Mouse (Mus musculus) lung, postnatal 10 days (tissue): ENCODE results near the gene Cul7.

Experiments
- DNase-seq: peaks from one replicate; pipeline ENCODE4 v3.0.0; 2021

Cul7 gene

DNA sequence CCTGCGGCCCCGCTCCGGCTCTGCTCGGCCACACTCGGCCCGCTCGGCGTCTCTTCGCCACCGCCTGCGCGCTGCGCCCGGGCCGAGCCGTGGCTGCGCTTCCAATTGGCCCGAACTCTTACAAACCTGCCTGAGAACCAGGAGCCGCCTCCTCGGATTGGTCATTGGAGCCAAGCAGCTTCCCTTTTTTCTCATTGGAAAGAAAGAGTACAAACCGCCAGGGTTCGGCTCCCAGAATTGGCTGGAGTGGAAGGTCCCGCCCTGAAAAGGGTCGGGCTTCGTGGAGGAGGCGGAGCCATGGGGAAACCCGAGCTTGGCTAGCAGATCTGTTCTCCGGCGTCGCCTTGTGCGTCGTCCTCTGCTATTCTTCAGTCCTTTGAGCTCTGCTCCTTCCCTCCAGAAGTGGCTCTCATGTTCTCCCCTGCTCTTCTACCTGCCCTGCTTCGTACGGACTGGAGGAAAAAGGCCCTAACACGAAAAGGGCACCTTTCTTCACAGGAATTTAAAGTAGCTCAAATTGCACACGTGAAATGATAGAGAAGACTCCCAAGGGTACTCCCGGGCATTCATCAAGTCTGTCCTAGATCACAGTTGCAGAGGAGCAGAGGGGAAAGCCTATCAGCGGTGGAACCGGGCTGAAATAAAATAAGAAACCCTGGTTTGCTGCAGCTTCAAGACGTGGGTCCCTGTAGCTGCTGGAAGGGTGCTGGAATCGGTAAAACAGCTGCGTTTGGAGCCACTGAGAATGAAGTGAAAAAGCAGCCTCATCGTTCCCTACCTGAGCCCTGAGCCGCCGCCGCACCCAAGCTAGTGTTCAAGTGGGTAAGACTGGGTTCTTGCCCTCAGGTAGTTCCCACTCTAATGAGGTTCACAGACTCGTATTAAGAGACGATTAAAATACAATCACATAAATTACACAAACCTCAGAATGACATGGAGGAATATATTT lies 55.0 kb downstream of the Cul7 start, which contains the start of gene Ppp2r5d:
Ppp2r5d (minus strand) TSS at position 225 of the 949 bp plus-strand sequence.
- peak; percentile 99 for DNase-seq

DNA sequence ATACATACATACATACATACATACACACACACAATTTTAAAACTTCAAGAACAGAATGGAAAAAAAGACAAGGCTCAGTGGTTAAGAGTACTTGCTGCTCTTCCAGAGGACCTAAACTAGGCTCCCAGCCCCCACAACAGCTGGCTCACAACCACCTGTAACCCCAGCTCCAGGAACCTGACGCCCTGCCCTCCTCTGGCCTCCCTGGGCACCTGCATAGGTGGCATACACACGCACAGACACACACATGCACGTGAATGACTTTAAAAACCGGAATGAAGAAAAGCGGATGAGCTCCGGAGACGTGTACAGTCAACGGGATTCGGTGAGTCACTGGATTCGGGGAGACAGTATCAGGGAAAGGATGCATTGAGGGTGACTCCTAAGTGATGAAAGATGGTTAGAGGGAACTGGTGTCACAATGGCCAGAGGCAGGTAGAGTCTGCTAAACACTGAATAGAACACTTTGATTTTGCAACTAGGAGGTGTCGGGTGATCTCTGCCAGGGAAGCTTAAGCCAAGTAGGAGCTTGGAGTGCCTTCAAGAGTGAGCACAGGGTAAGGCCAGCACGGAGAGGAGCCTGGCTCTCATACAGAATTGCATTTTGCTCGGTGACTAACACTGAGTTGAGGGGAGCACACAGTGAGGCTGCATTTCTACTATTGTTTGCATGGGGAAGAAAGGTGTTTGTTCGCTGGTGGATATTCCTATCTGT lies 56.4 kb downstream of the Cul7 start:
- peak; percentile 38 for DNase-seq

DNA sequence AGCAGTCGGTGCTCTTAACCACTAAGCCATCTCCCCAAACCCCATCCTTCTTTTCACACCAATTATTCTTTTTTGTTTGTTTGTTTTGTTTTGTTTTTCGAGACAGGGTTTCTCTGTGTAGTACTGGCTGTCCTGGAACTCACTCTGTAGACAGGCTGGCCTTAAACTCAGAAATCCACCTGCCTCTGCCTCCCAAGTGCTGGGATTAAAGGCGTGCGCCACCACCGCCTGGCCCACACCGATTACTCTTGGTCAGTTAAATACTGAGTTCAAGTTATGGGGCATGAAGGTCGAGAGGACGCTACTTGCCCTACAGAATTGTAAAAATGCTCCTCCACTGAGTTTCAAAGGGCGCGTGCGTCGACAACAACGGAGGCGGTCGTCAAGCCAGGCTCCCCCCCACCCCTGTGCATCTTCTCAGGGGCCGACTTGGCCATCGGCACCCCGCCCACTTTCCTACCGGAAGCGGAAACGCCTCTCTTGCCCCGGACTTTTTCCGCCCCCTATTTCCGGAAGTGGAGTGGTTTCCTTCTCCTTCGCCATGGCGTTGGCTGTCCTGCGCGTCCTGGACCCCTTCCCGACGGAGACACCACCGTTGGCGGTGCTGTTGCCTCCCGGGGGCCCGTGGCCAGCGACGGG lies 60.9 kb downstream of the Cul7 start, which contains the start of gene Pex6:
Pex6 (plus strand) TSS at position 505 of the 639 bp plus-strand sequence.
- peak; percentile 97 for DNase-seq

DNA sequence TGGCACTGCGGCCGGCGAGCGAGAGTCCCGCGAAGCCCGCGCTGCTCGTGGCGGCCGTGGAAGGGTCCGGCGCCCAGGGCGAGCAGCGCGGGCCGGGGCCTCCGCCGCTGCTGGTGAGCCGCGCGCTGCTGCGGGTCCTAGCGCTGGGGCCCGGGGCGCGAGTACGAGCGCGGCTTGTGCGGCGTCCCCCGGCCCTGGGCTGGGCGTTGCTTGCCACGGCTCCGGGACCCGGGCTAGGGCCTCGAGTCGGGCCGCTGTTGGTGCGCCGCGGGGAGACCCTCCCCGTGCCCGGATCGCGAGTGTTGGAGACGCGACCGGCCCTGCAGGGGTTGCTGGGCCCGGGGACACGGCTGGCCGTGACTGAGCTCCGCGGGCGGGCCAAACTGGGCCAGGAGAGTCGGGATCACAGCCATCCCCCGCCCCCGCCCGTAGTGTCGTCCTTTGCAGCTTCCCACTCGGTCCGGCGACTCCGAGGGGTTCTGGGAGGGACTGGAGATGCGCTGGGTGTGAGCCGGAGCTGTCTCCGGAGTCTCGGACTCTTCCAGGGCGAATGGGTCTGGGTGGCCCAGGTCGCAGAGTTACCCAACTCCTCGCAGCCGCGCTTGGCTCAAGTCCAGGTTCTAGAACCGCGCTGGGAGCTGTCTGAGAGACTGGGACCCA lies 61.6 kb downstream of the Cul7 start:
- peak; percentile 65 for DNase-seq

DNA sequence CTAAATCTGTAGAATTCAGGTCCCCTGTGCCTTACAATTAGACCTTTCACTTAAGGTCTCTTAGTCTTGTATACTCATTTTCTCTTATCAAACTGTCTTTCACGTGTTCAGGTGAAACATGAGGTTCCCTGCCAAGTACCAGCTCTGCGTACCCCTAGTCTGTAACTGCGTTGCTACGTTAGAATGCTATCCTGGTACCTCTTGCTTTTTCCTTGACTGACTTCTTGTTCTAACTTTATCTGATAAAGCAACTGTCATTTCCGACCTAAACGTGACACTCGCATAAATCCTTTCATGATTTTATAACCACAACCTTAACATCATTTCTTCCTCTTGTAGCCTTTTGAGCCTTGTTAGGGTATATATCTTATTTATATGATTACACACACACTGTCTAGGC lies 62.3 kb downstream of the Cul7 start:
- no peak for DNase-seq

DNA sequence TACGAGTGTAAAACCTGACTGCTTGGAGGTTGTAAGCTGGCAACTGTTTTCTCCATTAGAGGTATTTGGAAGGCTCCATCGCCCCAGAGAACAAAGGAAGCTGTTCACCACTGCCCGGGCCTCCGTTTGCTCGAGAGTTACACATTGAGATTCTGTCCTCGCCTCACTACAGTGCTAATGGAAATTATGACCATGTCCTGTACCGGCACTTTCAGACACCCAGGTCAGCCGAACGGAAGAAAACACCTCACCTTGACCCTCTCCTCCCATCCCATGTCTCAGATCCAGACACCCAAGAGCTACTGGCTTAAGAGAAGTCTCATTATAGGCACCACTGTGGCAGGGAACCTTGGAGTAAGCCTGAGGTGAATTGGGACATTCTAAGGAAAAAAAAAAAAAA lies 63.7 kb downstream of the Cul7 start:
- no peak for DNase-seq
